Mouse (Mus musculus): Measurements from ENCODE around the gene Wdr59.

DNA sequence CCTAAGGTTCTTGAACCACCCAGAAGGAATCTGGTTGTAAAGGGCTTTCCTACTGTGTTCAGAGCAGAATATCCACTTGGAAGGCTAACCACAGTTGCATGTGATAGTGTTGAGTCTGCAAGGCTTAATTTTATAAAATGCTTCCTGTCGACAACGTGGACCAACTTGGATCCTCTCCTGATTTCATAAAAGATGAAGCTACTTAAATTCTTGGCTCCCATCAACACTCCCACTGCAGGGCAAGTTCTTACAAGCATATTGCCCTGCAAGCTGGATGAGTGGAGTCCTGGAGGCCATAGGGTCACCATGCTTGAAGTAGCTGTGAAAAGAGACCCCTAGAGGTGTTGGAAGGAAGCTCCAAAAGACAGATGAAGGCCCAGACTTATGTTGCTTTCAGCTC, 99.3 kb downstream of the Wdr59 start:
- TF ChIP-seq ZC3H11A (IDR thresholded peaks at IDR 0.05; ENCODE audit: borderline replicate concordance, low read depth, low read length) (no peak), ZNF384 (IDR thresholded peaks at IDR 0.05; ENCODE audit: low read depth, low read length) (no peak), MAFK (IDR thresholded peaks at IDR 0.05; ENCODE audit: insufficient read depth, low read depth, low read length) (no peak)

Data from ES-E14 (cell line).